Mouse (Mus musculus): Measurements from ENCODE around the gene Tnfsf15. TPM values are rescaled to one million over a fixed set of nuclear protein-coding genes. Genes with fewer than 3 reads are reported as not detected.

The Tnfsf15 gene
- total RNA-seq, 2 experiments from 2014 or later, result 0.23 to 0.53 TPM

GRCm38 (mm10) chr4:63684412-63685252 is 60.3 kb downstream of the Tnfsf15 start:
- DNase-seq, result no peak

GRCm38 (mm10) chr4:63683716-63684115 is 61.2 kb downstream of the Tnfsf15 start:
- no peak for DNase-seq

- no peak for DNase-seq
Observed at GRCm38 (mm10) chr4:63683056-63683455, 61.9 kb downstream of the Tnfsf15 start.

- DNase-seq, result no peak
Observed at GRCm38 (mm10) chr4:63682441-63682840, 62.5 kb downstream of the Tnfsf15 start.

GRCm38 (mm10) chr4:63681557-63681956 is 63.4 kb downstream of the Tnfsf15 start:
- DNase-seq, result no peak

Other genes starting within 250 kb of the Tnfsf15 start
- gene Whrn, start 249.1 kb downstream of the Tnfsf15 start, total RNA-seq (2021), result 10 to 100 TPM; 33.5 to 59.9 TPM
- 100 to 1,000 TPM; 186 to 187 TPM for gene Atp6v1g1, start 200.3 kb downstream of the Tnfsf15 start, total RNA-seq (2021)
- gene Tmem268, start 186.3 kb downstream of the Tnfsf15 start, total RNA-seq (2021), result 10 to 100 TPM in 1 of 2 experiments, 1 to 10 TPM in 1; 8.2 to 17.6 TPM
- not detected for gene Gm11213, start 139.9 kb downstream of the Tnfsf15 start, total RNA-seq (2021)
- not detected for gene Tex48, start 122.7 kb downstream of the Tnfsf15 start, total RNA-seq (2021)
- not detected for gene Gm11214, start 81.7 kb downstream of the Tnfsf15 start, total RNA-seq (2021)
- gene Tnfsf8, start 116.2 kb upstream of the Tnfsf15 start, total RNA-seq (2021), result under 1 TPM in 1 of 2 experiments, not detected in 1; 0.07 TPM

Measured in adrenal gland, postnatal 36 days (tissue).